Mouse (Mus musculus) T-cell, adult 66 days (primary cell): ENCODE results near the gene Nxph1. TPM values are rescaled to one million over a fixed set of nuclear protein-coding genes. Genes with fewer than 3 reads are reported as not detected.

ENCODE experiments used
- total RNA-seq, 2 experiments: library from RNA; stranded (reverse); gene quantifications; 3 replicates in 1 of 2; 4 replicates in 1 of 2; pipeline ENCODE4 v1.2.4; 2023

Nxph1 gene
- total RNA-seq = not detected

DNA sequence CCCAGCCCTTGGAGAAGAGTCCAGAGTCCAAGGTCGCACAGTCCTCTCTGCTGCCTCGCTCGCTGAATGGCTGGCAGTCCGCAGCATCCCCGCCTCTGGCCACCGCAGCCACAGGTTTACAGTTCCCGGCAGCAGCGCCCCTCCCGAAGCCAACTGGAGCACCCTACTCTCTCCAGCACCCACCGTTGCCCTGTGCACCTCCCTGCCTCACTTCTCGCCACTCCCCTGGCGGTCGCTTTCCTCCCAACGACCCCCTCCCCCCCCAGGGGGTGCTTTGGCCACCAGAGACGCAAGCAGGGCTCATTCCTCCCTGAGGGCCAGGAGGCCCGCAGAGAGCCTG lies at the start of gene Nxph1:
Gene Nxph1, plus strand, starts transcription at position 301 of the 340 bp plus-strand sequence.

Other genes starting within 250 kb of the Nxph1 start
- gene Ica1, start 169.9 kb upstream of the Nxph1 start, total RNA-seq = under 1 TPM in 1 of 2 experiments, not detected in 1; 0.52 TPM